In the genomic region with DNA sequence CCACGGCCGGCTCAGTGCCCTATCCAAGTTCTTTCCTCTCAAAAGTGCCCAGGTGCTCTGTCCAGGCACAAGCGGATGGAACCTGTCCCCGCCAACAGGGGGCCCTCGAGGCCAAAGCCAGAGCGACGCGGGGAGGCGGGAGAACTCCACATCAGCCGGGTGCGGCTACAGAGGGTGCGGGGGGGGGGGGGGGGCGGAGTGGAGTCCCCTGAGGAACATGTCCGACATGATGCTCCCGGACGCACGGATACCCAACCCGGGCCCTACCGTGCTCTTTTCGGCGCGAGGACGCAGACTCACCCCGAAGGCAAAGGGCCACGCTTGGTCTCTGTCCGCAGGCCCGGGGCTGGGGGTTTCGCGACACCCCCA, we compare ENCODE assay signal across 8 mouse cellular contexts. TPM values are rescaled to one million over a fixed set of nuclear protein-coding genes. Genes with fewer than 3 reads are reported as not detected.
A peak's percentile ranks its signal among the peaks of the same experiment; 100 is the strongest.
DNase-seq lines count a peak whose midpoint lies in the region; ATAC-seq lines count a peak whose summit lies in the region.

No protein-coding gene starts in this region.

- peak; percentile 72 for ATAC-seq in hindbrain, embryonic 11.5 days (ENCODE audit: low FRiP score)
- ATAC-seq in limb, embryonic 13.5 days (ENCODE audit: low FRiP score, low read depth), result peak; percentile 76
- peak; percentile 64 for ATAC-seq in stomach, embryonic 14.5 days (ENCODE audit: insufficient number of reproducible peaks, insufficient read depth, low FRiP score, low read depth)

- peak overlapping the region; percentile 99 for H3K4me2 ChIP-seq in hindbrain, embryonic 11.5 days (replicated peaks; ENCODE audit: low read depth, low read length)
- peak overlapping the region; percentile 93 for H3K4me2 ChIP-seq in limb, embryonic 13.5 days (replicated peaks)
- H3K4me2 ChIP-seq in stomach, embryonic 14.5 days (replicated peaks; ENCODE audit: low read depth, low read length), result peak overlapping the region; percentile 95

- no peak overlapping the region for H3K27ac ChIP-seq in hindbrain, embryonic 11.5 days (ENCODE audit: low read depth, low read length)
- peak overlapping the region; percentile 67; the same call in 1 of the 2 replicates for H3K27ac ChIP-seq in limb, embryonic 13.5 days
- peak overlapping the region; percentile 83 for H3K27ac ChIP-seq in midbrain, embryonic 10.5 days (replicated peaks)
- H3K27ac ChIP-seq in stomach, embryonic 14.5 days (ENCODE audit: low read length), result peak overlapping the region; percentile 92

- 1% methylated on average over 27 of the region's 29 CpGs for WGBS in hindbrain, embryonic 11.5 days
- WGBS in limb, embryonic 13.5 days, result 1% methylated on average over 21 of the region's 29 CpGs
- under 1% methylated on average over 28 of the region's 29 CpGs for WGBS in midbrain, embryonic 10.5 days
- WGBS in stomach, embryonic 14.5 days, result under 1% methylated on average over 26 of the region's 29 CpGs

- no peaks in the 10 kb centered on the region for H3K9me3 ChIP-seq in hindbrain, embryonic 11.5 days (ENCODE audit: control insufficient read depth, low read length)
- no peaks in the 10 kb centered on the region for H3K9me3 ChIP-seq in limb, embryonic 13.5 days
- no peaks in the 10 kb centered on the region for H3K9me3 ChIP-seq in midbrain, embryonic 10.5 days (replicated peaks)
- no peaks in the 10 kb centered on the region for H3K9me3 ChIP-seq in stomach, embryonic 14.5 days (ENCODE audit: control insufficient read depth, low read depth, low read length)

- H3K9ac ChIP-seq in hindbrain, embryonic 11.5 days (ENCODE audit: low read depth, low read length), result peak overlapping the region; percentile 64
- peak overlapping the region; percentile 75 for H3K9ac ChIP-seq in limb, embryonic 13.5 days
- peak overlapping the region; percentile 53 for H3K9ac ChIP-seq in stomach, embryonic 14.5 days (replicated peaks; ENCODE audit: low read depth, low read length)

- H3K36me3 ChIP-seq in hindbrain, embryonic 11.5 days (ENCODE audit: control insufficient read depth, insufficient read depth, low read length), result no peaks in the 10 kb centered on the region
- no peaks in the 10 kb centered on the region for H3K36me3 ChIP-seq in limb, embryonic 13.5 days
- H3K36me3 ChIP-seq in midbrain, embryonic 10.5 days, result no peaks in the 10 kb centered on the region
- no peaks in the 10 kb centered on the region for H3K36me3 ChIP-seq in stomach, embryonic 14.5 days (ENCODE audit: control insufficient read depth, insufficient read depth, low read length)

- peak; percentile 84 for DNase-seq in embryo, embryonic 10 days (ENCODE audit: low spot score)
- no peak for DNase-seq in embryo, embryonic 9.5 days (ENCODE audit: extremely low spot score)
- DNase-seq in cerebellum, adult 18-20 months, result peak; percentile 87 to 88
- DNase-seq in frontal cortex, postnatal 36 days (ENCODE audit: low spot score in 2 of 2), result peak; percentile 11 to 35
- DNase-seq in hindbrain, embryonic 11.5 days (ENCODE audit: low spot score), result peak; percentile 79
- DNase-seq in midbrain, embryonic 10.5 days (ENCODE audit: low spot score), result peak; percentile 76

- peaks cover 20% of the 10 kb centered on the region for H3K27me3 ChIP-seq in hindbrain, embryonic 11.5 days (ENCODE audit: control insufficient read depth, insufficient read depth, low read length)
- peaks cover 17% of the 10 kb centered on the region for H3K27me3 ChIP-seq in limb, embryonic 13.5 days
- H3K27me3 ChIP-seq in midbrain, embryonic 10.5 days (ENCODE audit: low read depth, poor library complexity, severe bottlenecking), result peaks cover 67% of the 10 kb centered on the region
- H3K27me3 ChIP-seq in stomach, embryonic 14.5 days (ENCODE audit: control insufficient read depth, insufficient read depth, low read length), result no peaks in the 10 kb centered on the region

- H3K4me3 ChIP-seq in hindbrain, embryonic 11.5 days (ENCODE audit: low read depth, low read length), result peak overlapping the region; percentile 57
- peak overlapping the region; percentile 73 for H3K4me3 ChIP-seq in limb, embryonic 13.5 days
- peak overlapping the region; percentile 78 for H3K4me3 ChIP-seq in midbrain, embryonic 10.5 days
- H3K4me3 ChIP-seq in stomach, embryonic 14.5 days (ENCODE audit: low read depth, low read length), result peak overlapping the region; percentile 70

- H3K4me1 ChIP-seq in hindbrain, embryonic 11.5 days (replicated peaks; ENCODE audit: control insufficient read depth, insufficient read depth, low read length), result peaks cover 7% of the 10 kb centered on the region
- peaks cover 50% of the 10 kb centered on the region for H3K4me1 ChIP-seq in limb, embryonic 13.5 days
- H3K4me1 ChIP-seq in midbrain, embryonic 10.5 days, result peaks cover 43% of the 10 kb centered on the region
- peaks cover 32% of the 10 kb centered on the region for H3K4me1 ChIP-seq in stomach, embryonic 14.5 days (ENCODE audit: control insufficient read depth, insufficient read depth, low read length)

RNA-seq across cellular contexts. Expression of a gene that starts 0.4 kb away (rescaled TPM):
- 7.3 and 8.1 TPM in 2 replicates for polyA plus RNA-seq in hindbrain, embryonic 11.5 days (2014; fragmentation: Nextera tagmentation; extraction: Ambion mirVana)
- 14.2 and 14.5 TPM in 2 replicates for polyA plus RNA-seq in limb, embryonic 13.5 days (2015; fragmentation: Nextera tagmentation; extraction: Ambion mirVana)
- 13.3 and 13.6 TPM in 2 replicates for polyA plus RNA-seq in midbrain, embryonic 10.5 days (2016; fragmentation: Nextera tagmentation; extraction: Ambion mirVana)
- polyA plus RNA-seq in stomach, embryonic 14.5 days (2014; fragmentation: Nextera tagmentation; extraction: Ambion mirVana), result 43.2 and 48.5 TPM in 2 replicates
